Mouse (Mus musculus) lung, adult 2 months (tissue): ENCODE measurements at regions not wholly inside any gene's neighbourhood (a gene's known extent, or its start where the extent isn't known, plus 50 kb on each side); places are given as distances from the start of the nearest gene placed in this dataset.

Experiments used
- CTCF ChIP-seq: fragments of 200-500 bp; IDR thresholded peaks from 2 replicates; pipeline ENCODE4 v1.5.1; 2011; ENCODE audit warnings: mild to moderate bottlenecking, low read length, control low read depth; ENCODE audit not compliant: insufficient read depth
- POLR2A ChIP-seq: fragments of 200-500 bp; IDR thresholded peaks from 2 replicates; pipeline ENCODE4 v1.6.1; 2011; ENCODE audit warnings: low read depth, mild to moderate bottlenecking, control low read depth, low read length, borderline replicate concordance; ENCODE audit errors: extremely low read depth

- no peak for TF ChIP-seq CTCF
- no peak for TF ChIP-seq POLR2A
Observed at GRCm38 (mm10) chr2:172690931-172691651, 141.7 kb downstream of the Tfap2c start.
